Mouse (Mus musculus): ENCODE measurements around the gene Kif24.

DNA sequence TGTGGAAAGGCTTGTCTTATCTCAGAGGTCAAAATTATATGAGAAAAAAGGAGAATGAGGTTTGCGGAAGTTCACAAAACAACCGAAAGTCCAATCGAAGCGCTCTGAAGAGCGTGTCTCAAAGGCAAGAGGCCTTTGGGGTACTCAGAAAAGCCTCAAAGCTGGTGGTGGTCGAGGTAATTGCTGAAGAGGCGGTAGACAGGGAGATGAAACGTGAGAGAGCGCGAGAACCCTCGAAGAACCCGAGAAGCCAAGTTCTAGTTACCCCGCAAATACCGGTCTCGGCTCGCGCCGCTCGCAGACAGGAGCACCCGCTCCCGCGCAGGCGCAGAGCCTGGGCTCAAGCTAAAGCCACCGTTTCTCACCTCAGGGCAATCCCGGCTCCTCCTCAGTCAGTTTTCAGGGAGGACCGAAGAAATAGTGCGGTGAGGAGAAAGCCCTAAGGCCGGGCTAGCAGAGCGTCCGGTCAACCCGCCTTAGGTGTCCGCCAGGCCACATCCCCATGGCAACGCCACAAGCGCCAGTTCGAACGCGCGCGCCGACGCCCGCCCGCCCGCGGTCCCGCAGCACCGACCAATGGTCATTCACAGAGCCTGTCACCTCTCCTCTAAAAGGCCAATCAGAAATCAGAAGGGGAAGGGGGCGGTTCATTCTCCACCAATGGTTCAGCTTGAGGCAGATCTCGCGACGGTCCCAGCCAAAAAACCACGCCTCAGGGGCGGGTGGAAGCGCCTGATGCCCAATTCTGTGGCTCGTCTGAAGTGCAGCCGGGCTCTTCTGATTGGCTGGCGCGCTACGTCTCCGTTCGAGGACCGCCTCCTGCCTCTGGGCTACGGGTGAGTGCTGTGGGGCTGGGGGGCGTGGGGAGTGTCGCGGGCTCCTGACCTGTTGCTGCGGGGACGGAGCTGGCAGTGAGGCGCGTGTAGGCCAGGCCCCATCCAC lies at the start of gene Kif24, which contains the start of gene Nudt2:
- TF ChIP-seq CTCF (IDR thresholded peaks at IDR 0.05; ENCODE audit: control insufficient read depth, insufficient read depth, insufficient replicate concordance, low read depth, low read length) (no peak), POLR2A (IDR thresholded peaks at IDR 0.05; ENCODE audit: control insufficient read depth, low read depth, low read length) (peak; percentile 67)
